Mouse (Mus musculus): ENCODE data around the gene Atg101. TPM values are rescaled to one million over a fixed set of nuclear protein-coding genes. Genes with fewer than 3 reads are reported as not detected.

The Atg101 gene
- total and polyA plus RNA-seq, 2 experiments, result 63.2 to 89.3 TPM

DNA sequence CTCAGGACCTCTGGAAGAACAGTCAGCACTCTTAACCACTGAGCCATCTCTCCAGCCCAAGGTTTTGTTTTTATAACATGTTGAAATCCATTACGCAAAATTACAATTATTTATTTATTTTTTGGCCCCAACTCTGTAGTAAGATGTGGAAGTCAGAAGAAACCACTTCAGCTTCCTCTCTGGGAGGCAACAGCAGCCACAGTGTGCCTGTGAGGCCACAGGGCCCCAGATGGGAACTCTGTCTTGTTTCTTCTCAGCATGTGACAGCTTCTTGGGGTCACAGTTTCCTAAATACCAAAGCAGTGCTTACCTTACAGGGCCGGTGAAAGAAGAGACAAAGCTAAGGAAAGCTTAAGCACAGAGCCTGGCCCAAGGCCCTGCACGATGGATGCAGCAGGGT, 40.1 kb upstream of the Atg101 start:
- Histone ChIP-seq H3K36me3 (ENCODE audit: control insufficient read depth, insufficient read depth, low read length) (no peaks in the 10 kb centered on the region), H3K4me1 (ENCODE audit: control insufficient read depth, insufficient read depth, low read length) (peaks cover 8% of the 10 kb centered on the region), H3K9ac (ENCODE audit: low read depth, low read length) (no peak overlapping the region), H3K27ac (replicated peaks; ENCODE audit: insufficient read depth, low read depth, low read length) (no peak overlapping the region), H3K27me3 (ENCODE audit: control insufficient read depth, insufficient read depth, low read length) (no peaks in the 10 kb centered on the region), H3K4me3 (ENCODE audit: insufficient read depth, low read depth, low read length) (no peak overlapping the region), H3K79me2 (ENCODE audit: control insufficient read depth, insufficient read depth, low read length) (no peaks in the 10 kb centered on the region)
- TF ChIP-seq POLR2A (IDR thresholded peaks at IDR 0.05; ENCODE audit: extremely low read depth, insufficient read depth, low read length), result no peak
- TF ChIP-seq CTCF (IDR thresholded peaks at IDR 0.05; ENCODE audit: low read depth, low read length), result no peak
- 81% methylated on average over 3 of the region's 3 CpGs for WGBS
- no peak for DNase-seq (ENCODE audit: extremely low read depth, low read depth, low spot score)

DNA sequence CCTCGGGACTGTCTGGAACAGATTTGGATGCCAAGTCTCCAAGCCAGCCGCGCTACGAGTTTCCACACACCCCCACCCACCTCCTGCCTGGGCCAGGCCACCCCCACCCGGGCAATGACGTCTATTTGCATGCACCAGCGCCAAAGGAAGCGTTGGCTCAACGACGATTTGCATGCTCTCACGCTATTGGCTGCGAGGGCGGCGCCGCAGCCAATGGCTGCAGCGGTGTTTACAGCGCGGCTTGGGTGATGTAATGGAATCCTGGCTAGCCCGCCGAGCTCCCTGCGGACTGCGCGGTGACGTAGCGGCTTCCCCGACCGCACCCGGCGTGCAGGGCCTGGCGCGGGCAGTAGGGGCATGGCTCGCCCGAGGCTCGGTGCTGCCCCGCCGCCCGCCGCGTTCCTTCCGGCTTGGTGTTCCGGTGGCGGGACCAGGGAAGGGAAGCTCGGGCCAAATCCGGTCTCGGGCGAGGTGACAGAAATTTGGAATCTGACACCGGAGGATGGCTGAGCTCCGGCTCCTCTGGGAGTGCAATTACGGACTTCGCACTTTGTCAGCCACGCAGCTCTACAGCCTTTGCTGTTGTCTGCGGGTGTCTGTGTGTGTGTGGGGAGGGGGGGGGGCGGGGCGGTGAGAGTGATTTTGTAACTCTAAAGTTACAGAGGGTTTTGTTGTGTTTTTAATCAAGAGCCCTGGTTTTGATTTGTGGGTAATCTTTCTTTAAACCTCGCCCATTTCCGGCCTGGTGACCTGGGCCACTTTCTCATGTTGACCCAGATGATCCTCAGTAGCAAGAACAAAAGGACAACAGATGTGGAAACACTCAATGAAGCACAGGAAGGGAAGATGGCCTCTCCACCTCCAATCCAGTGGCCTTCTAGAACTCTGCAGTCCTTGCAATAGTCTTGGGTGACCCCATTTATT, 37.6 kb upstream of the Atg101 start:
- Histone ChIP-seq H3K27me3 (ENCODE audit: control insufficient read depth, insufficient read depth, low read length) (no peaks in the 10 kb centered on the region), H3K79me2 (ENCODE audit: control insufficient read depth, insufficient read depth, low read length) (no peaks in the 10 kb centered on the region), H3K4me3 (ENCODE audit: insufficient read depth, low read depth, low read length) (peak overlapping the region; percentile 49), H3K9ac (ENCODE audit: low read depth, low read length) (peak overlapping the region; percentile 75), H3K36me3 (ENCODE audit: control insufficient read depth, insufficient read depth, low read length) (no peaks in the 10 kb centered on the region), H3K27ac (replicated peaks; ENCODE audit: insufficient read depth, low read depth, low read length) (peak overlapping the region; percentile 95), H3K4me1 (ENCODE audit: control insufficient read depth, insufficient read depth, low read length) (peaks cover 8% of the 10 kb centered on the region)
- WGBS, result under 1% methylated on average over 56 of the region's 56 CpGs
- peak; percentile 96 for DNase-seq (ENCODE audit: extremely low read depth, low read depth, low spot score)
- peak; percentile 14; the same call in 1 of the 2 replicates for TF ChIP-seq CTCF (IDR thresholded peaks at IDR 0.05; ENCODE audit: low read depth, low read length)
- TF ChIP-seq POLR2A (IDR thresholded peaks at IDR 0.05; ENCODE audit: extremely low read depth, insufficient read depth, low read length), result peak; percentile 54; the same call in 1 of the 2 replicates

DNA sequence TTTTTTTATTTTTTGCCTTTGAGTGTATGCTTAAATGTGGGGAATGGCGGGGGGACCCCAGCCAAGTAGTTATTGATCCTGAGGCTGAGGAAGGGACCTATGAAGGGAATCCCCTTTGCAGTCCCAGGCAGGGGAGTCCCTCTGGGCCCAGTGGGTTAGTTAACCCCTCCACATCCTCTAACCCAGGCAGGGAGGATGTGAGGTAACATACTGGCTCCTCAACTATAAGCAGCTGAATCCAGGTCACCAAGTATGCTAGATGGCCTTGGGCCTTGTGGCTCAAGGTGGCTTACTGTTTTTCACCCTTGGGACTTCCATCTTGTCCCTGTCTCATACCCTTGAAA, 36.9 kb upstream of the Atg101 start:
- Histone ChIP-seq H3K79me2 (ENCODE audit: control insufficient read depth, insufficient read depth, low read length) (no peaks in the 10 kb centered on the region), H3K27me3 (ENCODE audit: control insufficient read depth, insufficient read depth, low read length) (no peaks in the 10 kb centered on the region), H3K4me3 (ENCODE audit: insufficient read depth, low read depth, low read length) (no peak overlapping the region), H3K4me1 (ENCODE audit: control insufficient read depth, insufficient read depth, low read length) (peaks cover 8% of the 10 kb centered on the region), H3K36me3 (ENCODE audit: control insufficient read depth, insufficient read depth, low read length) (no peaks in the 10 kb centered on the region), H3K9ac (ENCODE audit: low read depth, low read length) (no peak overlapping the region), H3K27ac (replicated peaks; ENCODE audit: insufficient read depth, low read depth, low read length) (peak overlapping the region; percentile 95)
- no peak for DNase-seq (ENCODE audit: extremely low read depth, low read depth, low spot score)
- 54% methylated on average over 1 of the region's 1 CpGs for WGBS
- TF ChIP-seq CTCF (IDR thresholded peaks at IDR 0.05; ENCODE audit: low read depth, low read length) (no peak), POLR2A (IDR thresholded peaks at IDR 0.05; ENCODE audit: extremely low read depth, insufficient read depth, low read length) (no peak)

DNA sequence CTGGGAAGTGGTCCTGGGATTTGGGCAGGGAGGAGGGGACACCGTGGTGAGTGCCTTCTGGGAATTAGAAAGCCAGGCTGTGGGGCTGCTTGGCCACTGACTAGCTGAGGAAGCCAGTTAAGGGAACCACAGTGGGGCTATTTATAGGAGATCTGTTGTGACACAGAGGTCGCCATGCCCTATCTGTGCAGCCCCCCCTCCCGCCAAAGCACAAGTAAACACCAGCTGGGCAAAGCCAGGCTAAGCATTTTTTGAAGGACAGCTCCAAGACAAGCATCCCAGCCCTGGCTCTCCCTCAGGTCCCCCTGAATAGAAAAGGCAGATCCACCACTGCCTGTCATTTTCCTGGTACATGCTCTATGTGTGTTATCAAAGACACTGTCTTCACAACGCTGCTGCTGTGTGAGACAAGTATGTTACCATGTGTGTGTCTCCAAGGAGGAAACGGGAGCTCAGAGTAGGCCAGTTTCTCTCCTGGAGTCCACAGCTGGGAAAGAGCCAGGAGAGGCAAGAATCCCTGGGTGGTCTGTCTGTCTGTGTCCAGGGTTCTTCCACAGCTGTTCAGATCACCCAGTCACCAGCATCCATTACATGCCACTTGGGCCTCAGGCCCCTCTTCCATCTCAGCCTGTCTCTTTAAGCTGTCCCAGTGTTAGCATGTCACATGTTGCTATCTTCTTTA, 35.9 kb upstream of the Atg101 start:
- 77% methylated on average over 5 of the region's 5 CpGs for WGBS
- H3K27ac ChIP-seq (replicated peaks; ENCODE audit: insufficient read depth, low read depth, low read length), result no peak overlapping the region

DNA sequence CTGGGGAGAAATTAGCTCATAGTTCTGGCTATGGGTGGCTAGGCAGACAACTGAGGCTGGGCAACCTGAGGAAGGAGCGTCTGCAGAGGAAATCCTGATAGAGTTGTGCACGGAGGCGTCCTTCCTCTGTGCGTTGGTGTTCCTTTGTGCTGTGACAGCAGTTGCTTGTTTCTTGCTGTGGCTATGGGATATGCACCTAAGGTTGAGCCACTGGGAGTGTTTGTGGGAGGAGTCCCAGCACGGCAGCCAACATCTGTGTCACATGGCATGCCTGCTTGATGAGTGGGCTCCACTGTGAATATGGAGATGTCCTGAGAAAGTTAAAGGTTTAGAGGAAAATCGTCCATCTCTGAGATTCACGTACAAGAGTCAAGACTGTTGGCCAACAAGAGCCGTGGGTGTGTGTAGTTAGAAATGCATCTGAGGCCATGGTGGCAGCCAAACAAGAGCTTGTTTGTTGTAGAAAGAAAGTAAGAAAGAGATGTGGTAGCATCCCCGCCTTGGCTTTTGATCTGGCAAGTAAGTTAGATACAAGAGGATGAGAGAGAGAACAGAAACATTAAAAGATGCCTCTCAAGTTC, 33.8 kb upstream of the Atg101 start:
- H3K9ac ChIP-seq (ENCODE audit: low read depth, low read length), result no peak overlapping the region
- peaks cover 11% of the 10 kb centered on the region for H3K4me1 ChIP-seq (ENCODE audit: control insufficient read depth, insufficient read depth, low read length)
- no peak overlapping the region for H3K4me3 ChIP-seq (ENCODE audit: insufficient read depth, low read depth, low read length)
- H3K27ac ChIP-seq (replicated peaks; ENCODE audit: insufficient read depth, low read depth, low read length), result no peak overlapping the region
- DNase-seq (ENCODE audit: extremely low read depth, low read depth, low spot score), result no peak
- TF ChIP-seq POLR2A (IDR thresholded peaks at IDR 0.05; ENCODE audit: extremely low read depth, insufficient read depth, low read length) (no peak), CTCF (IDR thresholded peaks at IDR 0.05; ENCODE audit: low read depth, low read length) (no peak)
- no peaks in the 10 kb centered on the region for H3K27me3 ChIP-seq (ENCODE audit: control insufficient read depth, insufficient read depth, low read length)
- no peaks in the 10 kb centered on the region for H3K79me2 ChIP-seq (ENCODE audit: control insufficient read depth, insufficient read depth, low read length)
- no peaks in the 10 kb centered on the region for H3K36me3 ChIP-seq (ENCODE audit: control insufficient read depth, insufficient read depth, low read length)
- 82% methylated on average over 9 of the region's 9 CpGs for WGBS

More for the DNA sequence above, 35.9 kb upstream of the Atg101 start:
- no peaks in the 10 kb centered on the region for H3K36me3 ChIP-seq (ENCODE audit: control insufficient read depth, insufficient read depth, low read length)
- H3K27me3 ChIP-seq (ENCODE audit: control insufficient read depth, insufficient read depth, low read length), result no peaks in the 10 kb centered on the region
- no peak for TF ChIP-seq CTCF (IDR thresholded peaks at IDR 0.05; ENCODE audit: low read depth, low read length)
- no peak for TF ChIP-seq POLR2A (IDR thresholded peaks at IDR 0.05; ENCODE audit: extremely low read depth, insufficient read depth, low read length)
- H3K9ac ChIP-seq (ENCODE audit: low read depth, low read length), result no peak overlapping the region
- H3K4me1 ChIP-seq (ENCODE audit: control insufficient read depth, insufficient read depth, low read length), result peaks cover 8% of the 10 kb centered on the region
- no peak for DNase-seq (ENCODE audit: extremely low read depth, low read depth, low spot score)
- no peak overlapping the region for H3K4me3 ChIP-seq (ENCODE audit: insufficient read depth, low read depth, low read length)
- no peaks in the 10 kb centered on the region for H3K79me2 ChIP-seq (ENCODE audit: control insufficient read depth, insufficient read depth, low read length)

All from liver, adult 2 months (tissue).